Mouse (Mus musculus) bone marrow, adult 2 months (tissue): Measurements from ENCODE around the gene Zfp39.

ENCODE experiments used
- CTCF ChIP-seq: fragments of 200-500 bp; IDR thresholded peaks from 2 replicates; pipeline ENCODE4 v1.5.1; 2011; ENCODE audit warnings: low read length, control low read depth; ENCODE audit not compliant: control insufficient read depth, insufficient read depth
- POLR2A ChIP-seq: fragments of 200-500 bp; IDR thresholded peaks from 2 replicates; pipeline ENCODE4 v1.6.1; 2011; ENCODE audit warnings: low read depth, mild to moderate bottlenecking, control low read depth, low read length, borderline replicate concordance; ENCODE audit not compliant: control insufficient read depth

DNA sequence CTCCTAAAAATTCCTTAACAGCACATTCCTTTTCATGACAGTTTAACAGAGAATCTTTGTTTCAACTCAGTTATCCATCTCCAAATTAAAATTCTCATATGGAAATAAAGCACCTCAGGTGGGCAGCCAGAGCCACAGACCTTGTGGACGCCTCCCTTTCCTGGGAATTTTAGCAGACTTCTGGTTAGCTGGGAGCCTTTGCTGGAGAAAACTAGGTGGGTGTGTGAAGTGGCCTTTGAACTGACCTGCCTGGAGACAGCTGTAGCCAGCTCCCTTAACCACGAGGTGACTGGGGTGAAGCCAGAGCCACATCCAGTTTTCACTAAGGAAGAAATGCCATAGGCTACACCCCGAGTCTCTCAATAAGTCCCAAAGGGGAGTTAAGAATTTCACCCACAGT, 25.6 kb upstream of the Zfp39 start:
- no peak for TF ChIP-seq CTCF
- no peak for TF ChIP-seq POLR2A
